Mouse (Mus musculus): ENCODE measurements around the gene Tenm2. TPM values are rescaled to one million over a fixed set of nuclear protein-coding genes. Genes with fewer than 3 reads are reported as not detected.

Tenm2 gene
- polyA plus RNA-seq, 1 experiment: 0.32 TPM

- H3K36me3 ChIP-seq (ENCODE audit: control insufficient read depth, insufficient read depth, low read length): no peaks in the 10 kb centered on the region
- no peak overlapping the region for H3K27ac ChIP-seq (ENCODE audit: control insufficient read depth, insufficient read depth, low read depth, low read length)
- H3K4me3 ChIP-seq (ENCODE audit: control insufficient read depth, low read depth, low read length): no peak overlapping the region
- TF ChIP-seq CTCF (IDR thresholded peaks at IDR 0.05; ENCODE audit: control insufficient read depth, insufficient read depth, insufficient replicate concordance, low read depth, low read length): no peak
- TF ChIP-seq POLR2A (IDR thresholded peaks at IDR 0.05; ENCODE audit: control insufficient read depth, low read depth, low read length): no peak
- no peaks in the 10 kb centered on the region for H3K27me3 ChIP-seq (ENCODE audit: control insufficient read depth, insufficient read depth, low read length)
- H3K4me1 ChIP-seq (ENCODE audit: control insufficient read depth, insufficient read depth, low read length): no peaks in the 10 kb centered on the region
These were observed 8.8 kb downstream of the Tenm2 start for GRCm38 (mm10) chr11:37226943-37227342.

GRCm38 (mm10) chr11:37222737-37223136, 13.0 kb downstream of the Tenm2 start:
- H3K27me3 ChIP-seq (ENCODE audit: control insufficient read depth, insufficient read depth, low read length): no peaks in the 10 kb centered on the region
- H3K4me3 ChIP-seq (ENCODE audit: control insufficient read depth, low read depth, low read length): no peak overlapping the region
- no peak overlapping the region for H3K27ac ChIP-seq (ENCODE audit: control insufficient read depth, insufficient read depth, low read depth, low read length)
- no peaks in the 10 kb centered on the region for H3K36me3 ChIP-seq (ENCODE audit: control insufficient read depth, insufficient read depth, low read length)
- TF ChIP-seq POLR2A (IDR thresholded peaks at IDR 0.05; ENCODE audit: control insufficient read depth, low read depth, low read length) (no peak), CTCF (IDR thresholded peaks at IDR 0.05; ENCODE audit: control insufficient read depth, insufficient read depth, insufficient replicate concordance, low read depth, low read length) (no peak)
- H3K4me1 ChIP-seq (ENCODE audit: control insufficient read depth, insufficient read depth, low read length): no peaks in the 10 kb centered on the region

GRCm38 (mm10) chr11:37222056-37222455, 13.7 kb downstream of the Tenm2 start:
- H3K4me1 ChIP-seq (ENCODE audit: control insufficient read depth, insufficient read depth, low read length): no peaks in the 10 kb centered on the region
- no peaks in the 10 kb centered on the region for H3K27me3 ChIP-seq (ENCODE audit: control insufficient read depth, insufficient read depth, low read length)
- no peaks in the 10 kb centered on the region for H3K36me3 ChIP-seq (ENCODE audit: control insufficient read depth, insufficient read depth, low read length)
- no peak overlapping the region for H3K27ac ChIP-seq (ENCODE audit: control insufficient read depth, insufficient read depth, low read depth, low read length)
- no peak overlapping the region for H3K4me3 ChIP-seq (ENCODE audit: control insufficient read depth, low read depth, low read length)
- TF ChIP-seq CTCF (IDR thresholded peaks at IDR 0.05; ENCODE audit: control insufficient read depth, insufficient read depth, insufficient replicate concordance, low read depth, low read length): no peak
- no peak for TF ChIP-seq POLR2A (IDR thresholded peaks at IDR 0.05; ENCODE audit: control insufficient read depth, low read depth, low read length)

GRCm38 (mm10) chr11:37220921-37221320, 14.8 kb downstream of the Tenm2 start:
- no peak for TF ChIP-seq CTCF (IDR thresholded peaks at IDR 0.05; ENCODE audit: control insufficient read depth, insufficient read depth, insufficient replicate concordance, low read depth, low read length)
- TF ChIP-seq POLR2A (IDR thresholded peaks at IDR 0.05; ENCODE audit: control insufficient read depth, low read depth, low read length): no peak
- Histone ChIP-seq H3K4me3 (ENCODE audit: control insufficient read depth, low read depth, low read length) (no peak overlapping the region), H3K27ac (ENCODE audit: control insufficient read depth, insufficient read depth, low read depth, low read length) (no peak overlapping the region), H3K36me3 (ENCODE audit: control insufficient read depth, insufficient read depth, low read length) (no peaks in the 10 kb centered on the region), H3K4me1 (ENCODE audit: control insufficient read depth, insufficient read depth, low read length) (no peaks in the 10 kb centered on the region), H3K27me3 (ENCODE audit: control insufficient read depth, insufficient read depth, low read length) (no peaks in the 10 kb centered on the region)

GRCm38 (mm10) chr11:37186132-37186531, 49.6 kb downstream of the Tenm2 start:
- Histone ChIP-seq H3K4me3 (ENCODE audit: control insufficient read depth, low read depth, low read length) (peak overlapping the region; percentile 64; the same call in 1 of the 2 replicates), H3K27me3 (ENCODE audit: control insufficient read depth, insufficient read depth, low read length) (no peaks in the 10 kb centered on the region), H3K27ac (ENCODE audit: control insufficient read depth, insufficient read depth, low read depth, low read length) (no peak overlapping the region), H3K4me1 (ENCODE audit: control insufficient read depth, insufficient read depth, low read length) (no peaks in the 10 kb centered on the region; the same call in 1 of the 2 replicates), H3K36me3 (ENCODE audit: control insufficient read depth, insufficient read depth, low read length) (no peaks in the 10 kb centered on the region)
- TF ChIP-seq POLR2A (IDR thresholded peaks at IDR 0.05; ENCODE audit: control insufficient read depth, low read depth, low read length): no peak
- no peak for TF ChIP-seq CTCF (IDR thresholded peaks at IDR 0.05; ENCODE audit: control insufficient read depth, insufficient read depth, insufficient replicate concordance, low read depth, low read length)

- Histone ChIP-seq H3K36me3 (ENCODE audit: control insufficient read depth, insufficient read depth, low read length) (no peaks in the 10 kb centered on the region), H3K4me3 (ENCODE audit: control insufficient read depth, low read depth, low read length) (no peak overlapping the region), H3K27ac (ENCODE audit: control insufficient read depth, insufficient read depth, low read depth, low read length) (no peak overlapping the region), H3K27me3 (ENCODE audit: control insufficient read depth, insufficient read depth, low read length) (no peaks in the 10 kb centered on the region), H3K4me1 (ENCODE audit: control insufficient read depth, insufficient read depth, low read length) (no peaks in the 10 kb centered on the region)
- TF ChIP-seq CTCF (IDR thresholded peaks at IDR 0.05; ENCODE audit: control insufficient read depth, insufficient read depth, insufficient replicate concordance, low read depth, low read length): no peak
- TF ChIP-seq POLR2A (IDR thresholded peaks at IDR 0.05; ENCODE audit: control insufficient read depth, low read depth, low read length): no peak
These were observed 58.3 kb downstream of the Tenm2 start for GRCm38 (mm10) chr11:37177426-37177825.

GRCm38 (mm10) chr11:37153933-37154880, 81.6 kb downstream of the Tenm2 start:
- Histone ChIP-seq H3K4me3 (ENCODE audit: control insufficient read depth, low read depth, low read length) (no peak overlapping the region), H3K36me3 (ENCODE audit: control insufficient read depth, insufficient read depth, low read length) (no peaks in the 10 kb centered on the region), H3K4me1 (ENCODE audit: control insufficient read depth, insufficient read depth, low read length) (no peaks in the 10 kb centered on the region), H3K27ac (ENCODE audit: control insufficient read depth, insufficient read depth, low read depth, low read length) (no peak overlapping the region), H3K27me3 (ENCODE audit: control insufficient read depth, insufficient read depth, low read length) (no peaks in the 10 kb centered on the region)
- TF ChIP-seq CTCF (IDR thresholded peaks at IDR 0.05; ENCODE audit: control insufficient read depth, insufficient read depth, insufficient replicate concordance, low read depth, low read length) (no peak), POLR2A (IDR thresholded peaks at IDR 0.05; ENCODE audit: control insufficient read depth, low read depth, low read length) (no peak)

Measured in testis, adult 2 months (tissue).